Mouse (Mus musculus) spleen, adult 2 months (tissue): ENCODE measurements around the gene Il2ra.

Experiments used
- CTCF ChIP-seq: fragments of 200-500 bp; IDR thresholded peaks from 2 replicates; pipeline ENCODE4 v1.5.1; 2011; ENCODE audit warnings: mild to moderate bottlenecking, inconsistent platforms; ENCODE audit not compliant: insufficient read depth, insufficient read length, insufficient replicate concordance; ENCODE audit errors: extremely low read depth
- POLR2A ChIP-seq: fragments of 200-500 bp; IDR thresholded peaks from 2 replicates; pipeline ENCODE4 v1.6.1; 2011; ENCODE audit warnings: low read depth, low read length, inconsistent platforms

GRCm38 (mm10) chr2:11657581-11657980, 15.0 kb downstream of the Il2ra start:
- TF ChIP-seq CTCF (no peak), POLR2A (no peak)
